Mouse (Mus musculus) midbrain, embryonic 13.5 days (tissue): ENCODE results near the gene Olfr190. TPM values are rescaled to one million over a fixed set of nuclear protein-coding genes. Genes with fewer than 3 reads are reported as not detected.
"Not testable (repeated sequence)": the region's sequence is repeated elsewhere in the genome, so short reads cannot be mapped to it uniquely, and the experiment has no call there.

Experiments used
- ATAC-seq: fragments of 200-750 bp; cut with Nextera tagmentation; 2 replicates; pipeline ENCODE4 v1.8.0; 2017; ENCODE audit warnings: mild to moderate bottlenecking, moderate TSS enrichment, moderate library complexity
- H3K27ac ChIP-seq: fragments of 300-500 bp; sonication (generic); 2 replicates; pipeline ENCODE4 v1.5.1; 2015; ENCODE audit warnings: inconsistent platforms, mild to moderate bottlenecking, moderate library complexity
- H3K27me3 ChIP-seq: fragments of 300-500 bp; sonication (generic); 2 replicates; pipeline ENCODE4 v1.6.1; 2015; ENCODE audit warnings: mild to moderate bottlenecking, inconsistent platforms
- H3K36me3 ChIP-seq: fragments of 300-500 bp; sonication (generic); 2 replicates; pipeline ENCODE4 v1.6.1; 2015; ENCODE audit warnings: mild to moderate bottlenecking, inconsistent platforms
- H3K4me1 ChIP-seq: fragments of 300-500 bp; sonication (generic); replicated peaks from 2 replicates; pipeline ENCODE4 v1.6.1; 2015; ENCODE audit warnings: inconsistent platforms
- H3K4me2 ChIP-seq: fragments of 300-500 bp; sonication (generic); replicated peaks from 2 replicates; pipeline ENCODE4 v1.6.1; 2015; ENCODE audit warnings: moderate library complexity, mild to moderate bottlenecking, inconsistent platforms
- H3K4me3 ChIP-seq: fragments of 300-500 bp; sonication (generic); replicated peaks from 2 replicates; pipeline ENCODE4 v1.5.1; 2015; ENCODE audit warnings: mild to moderate bottlenecking, inconsistent platforms
- H3K9ac ChIP-seq: fragments of 300-500 bp; sonication (generic); replicated peaks from 2 replicates; pipeline ENCODE4 v1.6.1; 2015; ENCODE audit warnings: mild to moderate bottlenecking, inconsistent platforms
- H3K9me3 ChIP-seq: fragments of 300-500 bp; sonication (generic); 2 replicates; pipeline ENCODE4 v1.6.1; 2016; ENCODE audit warnings: mild to moderate bottlenecking, inconsistent platforms
- WGBS: fragments of 180-500 bp; shearing (Covaris S2); methylation state at CpG from one replicate; pipeline ENCODE4 v1.1.7; 2015; 5-methylcytosine and 5-hydroxymethylcytosine counted together
- polyA plus RNA-seq: library from polyadenylated mRNA; unstranded; fragments of >200 nt; fragmentation: Nextera tagmentation; extraction: Ambion mirVana; gene quantifications from 2 replicates; pipeline ENCODE4 v1.2.1, GENCODE M21; 2015

The Olfr190 gene
- not detected in 2 replicates for polyA plus RNA-seq

GRCm38 (mm10) chr16:59077905-59078304 is at the start of gene Olfr190:
Olfr190 (minus strand) TSS chr16:59078005.
- Histone ChIP-seq H3K36me3 (no peaks in the 10 kb centered on the region), H3K4me3 (no peak within 1 kb of the TSS), H3K9me3 (no peaks in the 10 kb centered on the region), H3K27ac (no peak within 1 kb of the TSS), H3K4me2 (no peak within 1 kb of the TSS), H3K9ac (no peak within 1 kb of the TSS), H3K4me1 (no peaks in the 10 kb centered on the region), H3K27me3 (no peaks in the 10 kb centered on the region)
- no peak for ATAC-seq
- 91% methylated on average over 5 of the region's 5 CpGs for WGBS

GRCm38 (mm10) chr16:59120969-59121368 is 43.2 kb upstream of the Olfr190 start, which contains the start of gene Olfr194:
Olfr194 (minus strand) TSS chr16:59121069.
- ATAC-seq = no peak

GRCm38 (mm10) chr16:59111781-59112180 is 34.0 kb upstream of the Olfr190 start, which contains the start of gene Olfr193:
Olfr193 (minus strand) TSS chr16:59111881.
- Histone ChIP-seq H3K4me2 (no peak within 1 kb of the TSS), H3K27ac (no peak within 1 kb of the TSS), H3K36me3 (no peaks in the 10 kb centered on the region), H3K27me3 (no peaks in the 10 kb centered on the region), H3K4me3 (no peak within 1 kb of the TSS), H3K9me3 (no peaks in the 10 kb centered on the region), H3K9ac (no peak within 1 kb of the TSS), H3K4me1 (no peaks in the 10 kb centered on the region)
- ATAC-seq = no peak
- 69% methylated on average over 1 of the region's 1 CpGs for WGBS

More at GRCm38 (mm10) chr16:59120969-59121368, 43.2 kb upstream of the Olfr190 start, which contains the start of gene Olfr194:
- Histone ChIP-seq H3K4me3 (no peak within 1 kb of the TSS), H3K4me2 (no peak within 1 kb of the TSS), H3K36me3 (no peaks in the 10 kb centered on the region), H3K4me1 (no peaks in the 10 kb centered on the region), H3K9me3 (no peaks in the 10 kb centered on the region), H3K27ac (no peak within 1 kb of the TSS), H3K27me3 (no peaks in the 10 kb centered on the region), H3K9ac (no peak within 1 kb of the TSS)

GRCm38 (mm10) chr16:59108522-59108921 is 30.7 kb upstream of the Olfr190 start:
- H3K4me1 ChIP-seq, ATAC-seq, H3K4me3 ChIP-seq, H3K27me3 ChIP-seq, H3K9ac ChIP-seq, H3K9me3 ChIP-seq, H3K4me2 ChIP-seq, H3K36me3 ChIP-seq, H3K27ac ChIP-seq: not testable (repeated sequence)
- 72% methylated on average over 5 of the region's 5 CpGs for WGBS

- H3K4me3 ChIP-seq = no peak overlapping the region
- no peak for ATAC-seq
- 88% methylated on average over 2 of the region's 2 CpGs for WGBS
- H3K36me3 ChIP-seq = no peaks in the 10 kb centered on the region
- H3K27me3 ChIP-seq = no peaks in the 10 kb centered on the region
- no peak overlapping the region for H3K27ac ChIP-seq
- no peak overlapping the region for H3K9ac ChIP-seq
- H3K4me2 ChIP-seq = no peak overlapping the region
- no peaks in the 10 kb centered on the region for H3K4me1 ChIP-seq
- no peaks in the 10 kb centered on the region for H3K9me3 ChIP-seq
Measured at GRCm38 (mm10) chr16:59105312-59105711, 27.5 kb upstream of the Olfr190 start.

GRCm38 (mm10) chr16:59089722-59090121 is 11.9 kb upstream of the Olfr190 start, which contains the start of gene Olfr191:
Olfr191 (minus strand) TSS chr16:59089822.
- H3K4me2 ChIP-seq, H3K4me1 ChIP-seq, H3K27me3 ChIP-seq, H3K9me3 ChIP-seq, H3K27ac ChIP-seq, ATAC-seq, H3K4me3 ChIP-seq, H3K9ac ChIP-seq, H3K36me3 ChIP-seq: not testable (repeated sequence)
- 34% methylated on average over 1 of the region's 1 CpGs for WGBS

- H3K27ac ChIP-seq, H3K4me2 ChIP-seq, ATAC-seq, H3K4me3 ChIP-seq, H3K9ac ChIP-seq, H3K4me1 ChIP-seq, H3K27me3 ChIP-seq, H3K9me3 ChIP-seq, H3K36me3 ChIP-seq: not testable (repeated sequence)
- WGBS = 79% methylated on average over 2 of the region's 2 CpGs
Measured at GRCm38 (mm10) chr16:59081113-59081512, 3.3 kb upstream of the Olfr190 start.

- H3K9me3 ChIP-seq = no peaks in the 10 kb centered on the region
- no peak overlapping the region for H3K4me3 ChIP-seq
- WGBS = 97% methylated on average over 1 of the region's 1 CpGs
- H3K27me3 ChIP-seq = no peaks in the 10 kb centered on the region
- no peak overlapping the region for H3K27ac ChIP-seq
- no peak for ATAC-seq
- H3K36me3 ChIP-seq = no peaks in the 10 kb centered on the region
- no peak overlapping the region for H3K4me2 ChIP-seq
- H3K4me1 ChIP-seq = no peaks in the 10 kb centered on the region
- no peak overlapping the region for H3K9ac ChIP-seq
Measured at GRCm38 (mm10) chr16:59073520-59073919, 4.3 kb downstream of the Olfr190 start.

- ATAC-seq = no peak
- no peaks in the 10 kb centered on the region for H3K27me3 ChIP-seq
Measured at GRCm38 (mm10) chr16:59071755-59072154, 6.0 kb downstream of the Olfr190 start.

GRCm38 (mm10) chr16:59062411-59062810 is 15.4 kb downstream of the Olfr190 start:
- not testable (repeated sequence) for H3K4me1 ChIP-seq, H3K4me2 ChIP-seq, ATAC-seq, H3K27me3 ChIP-seq, H3K9me3 ChIP-seq, H3K27ac ChIP-seq, H3K4me3 ChIP-seq, H3K9ac ChIP-seq, H3K36me3 ChIP-seq
- 82% methylated on average over 3 of the region's 3 CpGs for WGBS

More at GRCm38 (mm10) chr16:59071755-59072154, 6.0 kb downstream of the Olfr190 start:
- no peak overlapping the region for H3K27ac ChIP-seq
- H3K4me1 ChIP-seq = no peaks in the 10 kb centered on the region
- H3K9me3 ChIP-seq = no peaks in the 10 kb centered on the region
- no peak overlapping the region for H3K4me2 ChIP-seq
- H3K9ac ChIP-seq = no peak overlapping the region
- no peak overlapping the region for H3K4me3 ChIP-seq
- H3K36me3 ChIP-seq = no peaks in the 10 kb centered on the region

- ATAC-seq, H3K4me1 ChIP-seq, H3K27ac ChIP-seq, H3K27me3 ChIP-seq, H3K4me3 ChIP-seq, H3K9ac ChIP-seq, H3K4me2 ChIP-seq, H3K9me3 ChIP-seq, H3K36me3 ChIP-seq: not testable (repeated sequence)
- 95% methylated on average over 2 of the region's 2 CpGs for WGBS
Measured at GRCm38 (mm10) chr16:59049286-59049685, 28.5 kb downstream of the Olfr190 start.

GRCm38 (mm10) chr16:59048860-59049259 is 28.9 kb downstream of the Olfr190 start:
- no peaks in the 10 kb centered on the region for H3K27me3 ChIP-seq
- WGBS = 82% methylated on average over 1 of the region's 1 CpGs
- H3K36me3 ChIP-seq = no peaks in the 10 kb centered on the region
- no peak overlapping the region for H3K27ac ChIP-seq
- H3K4me1 ChIP-seq = no peaks in the 10 kb centered on the region
- no peaks in the 10 kb centered on the region for H3K9me3 ChIP-seq
- H3K4me2 ChIP-seq = no peak overlapping the region
- H3K4me3 ChIP-seq = no peak overlapping the region
- no peak for ATAC-seq
- no peak overlapping the region for H3K9ac ChIP-seq

GRCm38 (mm10) chr16:59047579-59047978 is 30.2 kb downstream of the Olfr190 start:
- WGBS = 65% methylated on average over 4 of the region's 4 CpGs
- no peak for ATAC-seq
- no peaks in the 10 kb centered on the region for H3K36me3 ChIP-seq
- H3K4me3 ChIP-seq = no peak overlapping the region
- H3K4me1 ChIP-seq = no peaks in the 10 kb centered on the region
- no peak overlapping the region for H3K27ac ChIP-seq
- no peak overlapping the region for H3K9ac ChIP-seq
- no peaks in the 10 kb centered on the region for H3K27me3 ChIP-seq
- no peaks in the 10 kb centered on the region for H3K9me3 ChIP-seq
- H3K4me2 ChIP-seq = no peak overlapping the region
